8 mouse cellular contexts compared by ENCODE assay signal in genomic region chr7:36698589-36698946, GRCm38 (mm10). TPM values are rescaled to one million over a fixed set of nuclear protein-coding genes. Genes with fewer than 3 reads are reported as not detected.
DNase-seq lines count a peak whose midpoint lies in the region; ATAC-seq and TF ChIP-seq lines count a peak whose summit lies in the region.

No protein-coding gene starts in this region.

- WGBS in embryonic facial prominence, embryonic 13.5 days: 0% methylated on average over 16 of the region's 16 CpGs
- under 1% methylated on average over 16 of the region's 16 CpGs for WGBS in hindbrain, embryonic 15.5 days
- WGBS in midbrain, postnatal 0 days: 2% methylated on average over 16 of the region's 16 CpGs

- DNase-seq in layer of hippocampus, adult 2 months (ENCODE audit: low spot score in 2 of 2): no peak
- no peak for DNase-seq in layer of hippocampus, postnatal 10 days (ENCODE audit: low spot score in 2 of 2)
- DNase-seq in midbrain, postnatal 0 days (ENCODE audit: low spot score): no peak
- no peak for DNase-seq in right cerebral cortex, postnatal 25 days
- DNase-seq in urinary bladder, adult 2 months (ENCODE audit: low spot score): no peak
- no peak for DNase-seq in urinary bladder, adult 18-20 months (ENCODE audit: low spot score in 2 of 2)

- H3K4me3 ChIP-seq in layer of hippocampus, adult 2 months: peak overlapping the region; percentile 82
- peak overlapping the region; percentile 78 for H3K4me3 ChIP-seq in embryonic facial prominence, embryonic 13.5 days
- peak overlapping the region; percentile 87 for H3K4me3 ChIP-seq in hindbrain, embryonic 15.5 days
- H3K4me3 ChIP-seq in midbrain, postnatal 0 days (ENCODE audit: low read depth, low read length): peak overlapping the region; percentile 87

- H3K9me3 ChIP-seq in embryonic facial prominence, embryonic 13.5 days: no peaks in the 10 kb centered on the region
- no peaks in the 10 kb centered on the region for H3K9me3 ChIP-seq in hindbrain, embryonic 15.5 days
- H3K9me3 ChIP-seq in midbrain, postnatal 0 days (ENCODE audit: low read length): no peaks in the 10 kb centered on the region

- H3K27ac ChIP-seq in layer of hippocampus, adult 2 months: peak overlapping the region; percentile 81
- H3K27ac ChIP-seq in embryonic facial prominence, embryonic 13.5 days: peak overlapping the region; percentile 87
- peak overlapping the region; percentile 92 for H3K27ac ChIP-seq in hindbrain, embryonic 15.5 days (replicated peaks)
- H3K27ac ChIP-seq in midbrain, postnatal 0 days (ENCODE audit: low read depth, low read length): peak overlapping the region; percentile 70; the same call in 1 of the 2 replicates

- H3K9ac ChIP-seq in embryonic facial prominence, embryonic 13.5 days: peak overlapping the region; percentile 85
- H3K9ac ChIP-seq in hindbrain, embryonic 15.5 days: peak overlapping the region; percentile 80
- H3K9ac ChIP-seq in midbrain, postnatal 0 days (replicated peaks; ENCODE audit: low read length, poor library complexity, severe bottlenecking): peak overlapping the region; percentile 70

- ATAC-seq in embryonic facial prominence, embryonic 13.5 days (ENCODE audit: insufficient number of reproducible peaks, insufficient read depth, low FRiP score, low TSS enrichment, low read depth): no peak
- ATAC-seq in hindbrain, embryonic 15.5 days (ENCODE audit: low FRiP score, low read depth): 0 out of 2 replicates have a peak, but pooled peaks have one; percentile 5
- no peak; the same call in 1 of the 2 replicates for ATAC-seq in midbrain, postnatal 0 days (ENCODE audit: low FRiP score)

- H3K4me2 ChIP-seq in embryonic facial prominence, embryonic 13.5 days: peak overlapping the region; percentile 98
- peak overlapping the region; percentile 97 for H3K4me2 ChIP-seq in hindbrain, embryonic 15.5 days
- peak overlapping the region; percentile 99 for H3K4me2 ChIP-seq in midbrain, postnatal 0 days (ENCODE audit: low read depth, low read length, poor library complexity, severe bottlenecking)

- H3K36me3 ChIP-seq in embryonic facial prominence, embryonic 13.5 days: no peaks in the 10 kb centered on the region
- H3K36me3 ChIP-seq in hindbrain, embryonic 15.5 days: no peaks in the 10 kb centered on the region
- no peaks in the 10 kb centered on the region for H3K36me3 ChIP-seq in midbrain, postnatal 0 days (ENCODE audit: insufficient read depth, low read length)

- TF ChIP-seq CTCF in layer of hippocampus, adult 2 months (conservative IDR thresholded peaks at IDR 0.05): no peak
- TF ChIP-seq CTCF in midbrain, postnatal 0 days (IDR thresholded peaks at IDR 0.05): no peak

- peaks cover 28% of the 10 kb centered on the region for H3K4me1 ChIP-seq in embryonic facial prominence, embryonic 13.5 days
- H3K4me1 ChIP-seq in hindbrain, embryonic 15.5 days (replicated peaks): peaks cover 40% of the 10 kb centered on the region
- H3K4me1 ChIP-seq in midbrain, postnatal 0 days (ENCODE audit: insufficient read depth, low read length): peaks cover 5% of the 10 kb centered on the region

- peaks cover 34% of the 10 kb centered on the region for H3K27me3 ChIP-seq in embryonic facial prominence, embryonic 13.5 days
- peaks cover 2% of the 10 kb centered on the region for H3K27me3 ChIP-seq in hindbrain, embryonic 15.5 days
- peaks cover 27% of the 10 kb centered on the region; the same call in 1 of the 2 replicates for H3K27me3 ChIP-seq in midbrain, postnatal 0 days (ENCODE audit: insufficient read depth, low read length)

RNA-seq across cellular contexts. Expression of gene Tshz3, which starts 0.7 kb away (rescaled TPM):
- 10 to 100 TPM; 13.2 to 13.4 TPM for total RNA-seq in layer of hippocampus, adult 2 months (2021)
- total RNA-seq in layer of hippocampus, postnatal 10 days (2021): 10 to 100 TPM; 20.0 to 25.9 TPM
- 10.9 and 11.0 TPM in 2 replicates for polyA plus RNA-seq in embryonic facial prominence, embryonic 13.5 days (2015; fragmentation: Nextera tagmentation; extraction: Ambion mirVana)
- polyA plus RNA-seq in hindbrain, embryonic 15.5 days (2015; fragmentation: Nextera tagmentation; extraction: Ambion mirVana): 27.4 and 35.8 TPM in 2 replicates
- total RNA-seq in midbrain, postnatal 0 days (2014; rRNA removed): 11.1 and 11.9 TPM in 2 replicates
- 5.1 and 6.7 TPM in 2 replicates for polyA plus RNA-seq in midbrain, postnatal 0 days (2015; fragmentation: Nextera tagmentation; extraction: Ambion mirVana)
- polyA plus RNA-seq in urinary bladder, adult 2 months (2012; rRNA removed): 22.7 and 34.0 TPM in 2 replicates
